Mouse (Mus musculus) brain, embryonic 14.5 days (tissue): ENCODE measurements around the gene Hoxa13.

Experiments
- CTCF ChIP-seq: fragments of 200-500 bp; IDR thresholded peaks from 2 replicates; pipeline ENCODE4 v1.5.1; 2012; ENCODE audit warnings: inconsistent platforms, mild to moderate bottlenecking, moderate library complexity, borderline replicate concordance; ENCODE audit not compliant: insufficient read depth, insufficient read length; ENCODE audit errors: extremely low read depth
- POLR2A ChIP-seq: fragments of 200-500 bp; IDR thresholded peaks from 2 replicates; pipeline ENCODE4 v1.6.1; 2012; ENCODE audit warnings: mild to moderate bottlenecking, inconsistent platforms, borderline replicate concordance; ENCODE audit not compliant: poor library complexity, insufficient read depth, insufficient read length, severe bottlenecking; ENCODE audit errors: extremely low read depth

- no peak for TF ChIP-seq POLR2A
- TF ChIP-seq CTCF: no peak
Measured at GRCm38 (mm10) chr6:52219234-52219942, 41.3 kb downstream of the Hoxa13 start.
